ENCODE assay signal across 11 mouse cellular contexts in the genomic region with DNA sequence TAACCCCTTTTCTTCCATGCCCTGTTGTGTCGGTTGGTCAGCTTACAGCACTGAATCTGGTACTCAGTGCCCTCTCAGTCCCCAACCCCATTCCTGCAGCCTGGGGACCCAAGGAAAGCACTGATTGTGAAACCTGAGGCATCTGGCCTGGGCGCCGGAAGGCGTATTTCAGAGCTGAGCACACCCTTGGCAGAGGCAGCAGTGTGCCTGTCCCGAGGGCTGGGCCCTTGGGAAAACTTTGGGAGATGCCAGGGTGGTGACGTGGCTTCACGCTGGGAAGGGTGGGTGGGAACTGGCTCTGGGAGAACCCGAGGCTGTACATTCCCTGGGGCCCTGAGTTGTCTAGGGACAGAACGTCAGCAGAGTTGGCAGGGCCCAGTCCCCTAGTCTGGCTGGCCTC.
DNase-seq lines count a peak whose midpoint lies in the region; ATAC-seq lines count a peak whose summit lies in the region.
"Had no signal": no experiment of that assay in that cellular context is flagged by ENCODE, and none has a peak within 500 bp of the region (broad histone marks: within the 10 kb centered on the region; RNA-seq: fewer than 3 reads in every experiment).

No protein-coding gene starts in this region.

- H3K9ac ChIP-seq in heart, embryonic 11.5 days (ENCODE audit: low read depth, low read length) = no peak overlapping the region
- H3K9ac ChIP-seq in heart, embryonic 15.5 days = no peak overlapping the region
- no peak overlapping the region for H3K9ac ChIP-seq in hindbrain, embryonic 13.5 days
- H3K9ac ChIP-seq: embryonic facial prominence, embryonic 12.5 days; intestine, embryonic 15.5 days; liver, embryonic 15.5 days had no signal

- H3K27me3 ChIP-seq in heart, embryonic 11.5 days (ENCODE audit: control insufficient read depth, insufficient read depth, low read length) = peaks cover 3% of the 10 kb centered on the region; the same call in 1 of the 2 replicates
- no peaks in the 10 kb centered on the region for H3K27me3 ChIP-seq in heart, embryonic 15.5 days
- H3K27me3 ChIP-seq in hindbrain, embryonic 13.5 days = no peaks in the 10 kb centered on the region
- H3K27me3 ChIP-seq in hindbrain, embryonic 10.5 days (ENCODE audit: insufficient read depth, poor library complexity, severe bottlenecking) = no peaks in the 10 kb centered on the region
- H3K27me3 ChIP-seq: embryonic facial prominence, embryonic 12.5 days; intestine, embryonic 15.5 days; liver, embryonic 15.5 days had no signal

- DNase-seq in heart, adult 18-20 months = peak; percentile 82 to 88
- DNase-seq in adrenal gland, postnatal 36 days = peak; percentile 36 to 58
- DNase-seq in lung, postnatal 36 days = peak; percentile 65
- DNase-seq in layer of hippocampus, adult 11-12 months (ENCODE audit: low spot score) = no peak
- no peak for DNase-seq in hindbrain, embryonic 10.5 days (ENCODE audit: low spot score)

- no peak overlapping the region for H3K27ac ChIP-seq in heart, embryonic 11.5 days (ENCODE audit: low read depth, low read length)
- H3K27ac ChIP-seq in heart, embryonic 15.5 days = peak overlapping the region; percentile 30; the same call in 1 of the 2 replicates
- H3K27ac ChIP-seq in hindbrain, embryonic 13.5 days = no peak overlapping the region
- H3K27ac ChIP-seq in hindbrain, embryonic 10.5 days = no peak overlapping the region
- H3K27ac ChIP-seq: embryonic facial prominence, embryonic 12.5 days; intestine, embryonic 15.5 days; liver, embryonic 15.5 days had no signal

- 78% methylated on average over 9 of the region's 9 CpGs for WGBS in heart, embryonic 11.5 days (ENCODE audit: insufficient replicate concordance)
- 68% methylated on average over 9 of the region's 9 CpGs for WGBS in heart, embryonic 15.5 days
- WGBS in hindbrain, embryonic 13.5 days = 88% methylated on average over 9 of the region's 9 CpGs
- 82% methylated on average over 9 of the region's 9 CpGs for WGBS in hindbrain, embryonic 10.5 days

- H3K4me2 ChIP-seq in heart, embryonic 11.5 days = no peak overlapping the region
- no peak overlapping the region for H3K4me2 ChIP-seq in heart, embryonic 15.5 days
- no peak overlapping the region for H3K4me2 ChIP-seq in hindbrain, embryonic 13.5 days
- H3K4me2 ChIP-seq: embryonic facial prominence, embryonic 12.5 days; intestine, embryonic 15.5 days; liver, embryonic 15.5 days had no signal

- no peak for ATAC-seq in heart, embryonic 11.5 days (replicated peaks; ENCODE audit: insufficient number of reproducible peaks, low FRiP score, low TSS enrichment)
- ATAC-seq in heart, embryonic 15.5 days (replicated peaks; ENCODE audit: insufficient number of reproducible peaks, insufficient read depth, low FRiP score, low read depth) = no peak
- ATAC-seq in hindbrain, embryonic 13.5 days (ENCODE audit: low FRiP score) = no peak
- ATAC-seq: intestine, embryonic 15.5 days had no signal

- H3K4me1 ChIP-seq in heart, embryonic 11.5 days (ENCODE audit: control insufficient read depth, insufficient read depth, low read length) = 0 out of 2 replicates have a peak, but pooled peaks cover 5% of the 10 kb centered on the region
- peaks cover 35% of the 10 kb centered on the region for H3K4me1 ChIP-seq in heart, embryonic 15.5 days (replicated peaks)
- peaks cover 17% of the 10 kb centered on the region for H3K4me1 ChIP-seq in hindbrain, embryonic 13.5 days (replicated peaks)
- H3K4me1 ChIP-seq in hindbrain, embryonic 10.5 days (replicated peaks) = 0 out of 2 replicates have a peak, but pooled peaks cover 5% of the 10 kb centered on the region
- H3K4me1 ChIP-seq: intestine, embryonic 15.5 days; liver, embryonic 15.5 days had no signal

- H3K9me3 ChIP-seq in heart, embryonic 11.5 days (replicated peaks; ENCODE audit: control insufficient read depth, low read length) = no peaks in the 10 kb centered on the region
- no peaks in the 10 kb centered on the region for H3K9me3 ChIP-seq in heart, embryonic 15.5 days (replicated peaks)
- H3K9me3 ChIP-seq in hindbrain, embryonic 13.5 days = no peaks in the 10 kb centered on the region
- no peaks in the 10 kb centered on the region for H3K9me3 ChIP-seq in hindbrain, embryonic 10.5 days
- H3K9me3 ChIP-seq: embryonic facial prominence, embryonic 12.5 days; intestine, embryonic 15.5 days; liver, embryonic 15.5 days had no signal

- H3K36me3 ChIP-seq in heart, embryonic 11.5 days (ENCODE audit: control insufficient read depth, insufficient read depth, low read length) = no peaks in the 10 kb centered on the region
- no peaks in the 10 kb centered on the region for H3K36me3 ChIP-seq in heart, embryonic 15.5 days
- no peaks in the 10 kb centered on the region for H3K36me3 ChIP-seq in hindbrain, embryonic 13.5 days
- no peaks in the 10 kb centered on the region for H3K36me3 ChIP-seq in hindbrain, embryonic 10.5 days
- H3K36me3 ChIP-seq: embryonic facial prominence, embryonic 12.5 days; intestine, embryonic 15.5 days; liver, embryonic 15.5 days had no signal

- H3K4me3 ChIP-seq in heart, embryonic 11.5 days (ENCODE audit: low read depth, low read length) = no peak overlapping the region
- no peak overlapping the region for H3K4me3 ChIP-seq in heart, embryonic 15.5 days
- no peak overlapping the region for H3K4me3 ChIP-seq in hindbrain, embryonic 13.5 days
- no peak overlapping the region for H3K4me3 ChIP-seq in hindbrain, embryonic 10.5 days
- H3K4me3 ChIP-seq: embryonic facial prominence, embryonic 12.5 days; intestine, embryonic 15.5 days; liver, embryonic 15.5 days had no signal

Comparison
In these comparisons a context has a peak if more than half of its experiments do, and no peak if none do; other contexts are left out.
1. DNase-seq: peak in heart, adult 18-20 months (2 of 2), adrenal gland, postnatal 36 days (2 of 2) and lung, postnatal 36 days (single experiment); none in layer of hippocampus, adult 11-12 months (single experiment) and hindbrain, embryonic 10.5 days (single experiment).